Mouse (Mus musculus): ENCODE data around the gene Lgals12.
A peak's percentile ranks its signal among the peaks of the same experiment; 100 is the strongest.

Gene Lgals12

GRCm38 (mm10) chr19:7606801-7607689 lies at the start of gene Lgals12:
Lgals12 (minus strand) TSS chr19:7607193.
- DNase-seq, result peak; percentile 49 to 72

GRCm38 (mm10) chr19:7648913-7649666 lies 42.1 kb upstream of the Lgals12 start:
- no peak for DNase-seq

GRCm38 (mm10) chr19:7633786-7634185 lies 26.8 kb upstream of the Lgals12 start:
- no peak for DNase-seq

GRCm38 (mm10) chr19:7633021-7633420 lies 26.0 kb upstream of the Lgals12 start:
- DNase-seq, result no peak

GRCm38 (mm10) chr19:7617696-7618095 lies 10.7 kb upstream of the Lgals12 start:
- peak; percentile 81 to 84 for DNase-seq

GRCm38 (mm10) chr19:7617085-7617484 lies 10.1 kb upstream of the Lgals12 start:
- DNase-seq, result no peak

- DNase-seq, result no peak
Observed at GRCm38 (mm10) chr19:7616231-7616930, 9.4 kb upstream of the Lgals12 start.

GRCm38 (mm10) chr19:7613151-7613550 lies 6.2 kb upstream of the Lgals12 start:
- no peak for DNase-seq

GRCm38 (mm10) chr19:7611942-7612757 lies 5.2 kb upstream of the Lgals12 start, which contains the start of gene Hrasls5:
Hrasls5 (plus strand) TSS chr19:7612541.
- peak; percentile 49 to 65 for DNase-seq

GRCm38 (mm10) chr19:7607690-7608201 lies 753 bp upstream of the Lgals12 start:
- DNase-seq, result no peak

GRCm38 (mm10) chr19:7605930-7606783 lies 836 bp downstream of the Lgals12 start:
- DNase-seq, result peak; percentile 87 to 93

GRCm38 (mm10) chr19:7605013-7605412 lies 2.0 kb downstream of the Lgals12 start:
- no peak for DNase-seq

GRCm38 (mm10) chr19:7604107-7604506 lies 2.9 kb downstream of the Lgals12 start:
- no peak for DNase-seq

- no peak for DNase-seq
Observed at GRCm38 (mm10) chr19:7601551-7601950, 5.4 kb downstream of the Lgals12 start.

- no peak for DNase-seq
Observed at GRCm38 (mm10) chr19:7598481-7598880, 8.5 kb downstream of the Lgals12 start.

GRCm38 (mm10) chr19:7595534-7595933 lies 11.5 kb downstream of the Lgals12 start:
- peak; percentile 31 to 45 for DNase-seq

- peak in 1 of 2 experiments; percentile 28 for DNase-seq
Observed at GRCm38 (mm10) chr19:7592018-7592417, 15.0 kb downstream of the Lgals12 start.

GRCm38 (mm10) chr19:7590795-7591194 lies 16.2 kb downstream of the Lgals12 start:
- DNase-seq, result no peak

GRCm38 (mm10) chr19:7585764-7586163 lies 21.2 kb downstream of the Lgals12 start:
- no peak for DNase-seq

- no peak for DNase-seq
Observed at GRCm38 (mm10) chr19:7585279-7585678, 21.7 kb downstream of the Lgals12 start.

- DNase-seq, result no peak
Observed at GRCm38 (mm10) chr19:7583599-7583998, 23.4 kb downstream of the Lgals12 start.
